Mouse (Mus musculus): Measurements from ENCODE around the gene Nos3. TPM values are rescaled to one million over a fixed set of nuclear protein-coding genes. Genes with fewer than 3 reads are reported as not detected.

The Nos3 gene
- polyA plus RNA-seq, 1 experiment, result not detected

DNA sequence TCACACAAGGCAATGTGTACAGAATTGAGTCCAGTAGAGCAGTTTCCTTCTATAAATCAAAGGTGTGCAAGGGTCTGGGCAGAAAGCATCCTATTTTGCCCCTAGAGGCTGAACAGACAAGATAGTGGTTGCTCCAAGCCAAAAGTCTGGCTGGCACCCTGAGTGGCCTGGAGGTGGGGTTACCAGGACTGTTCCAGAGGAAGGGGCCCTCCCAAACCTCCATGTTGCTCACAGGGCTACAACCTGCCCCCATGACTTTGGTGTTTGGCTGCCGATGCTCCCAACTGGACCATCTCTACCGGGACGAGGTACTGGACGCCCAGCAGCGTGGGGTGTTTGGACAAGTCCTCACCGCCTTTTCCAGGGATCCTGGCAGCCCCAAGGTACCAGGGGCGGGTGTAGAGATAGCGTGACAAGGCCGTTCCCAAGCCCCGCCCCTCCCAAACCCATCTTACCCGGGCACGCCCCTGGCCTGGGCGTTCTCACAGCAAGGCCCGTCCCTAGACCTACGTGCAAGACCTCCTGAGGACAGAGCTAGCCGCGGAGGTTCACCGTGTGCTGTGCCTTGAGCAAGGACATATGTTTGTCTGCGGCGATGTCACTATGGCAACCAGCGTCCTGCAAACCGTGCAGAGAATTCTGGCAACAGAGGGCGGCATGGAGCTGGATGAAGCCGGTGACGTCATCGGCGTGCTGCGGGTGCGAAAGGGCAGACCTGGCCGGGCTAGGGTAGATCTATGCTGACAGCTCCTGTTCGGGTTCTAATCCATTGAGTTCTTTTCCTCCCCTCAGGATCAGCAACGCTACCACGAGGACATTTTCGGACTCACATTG is 18.6 kb downstream of the Nos3 start:
- Histone ChIP-seq H3K27ac (ENCODE audit: insufficient read depth, low read depth, low read length) (no peak overlapping the region), H3K4me3 (ENCODE audit: insufficient read depth, low read length) (peak overlapping the region; percentile 28), H3K4me1 (ENCODE audit: control insufficient read depth, insufficient read depth, low read length) (peaks cover 23% of the 10 kb centered on the region)
- TF ChIP-seq CTCF (IDR thresholded peaks at IDR 0.05; ENCODE audit: low read depth, low read length) (no peak; the same call in 1 of the 2 replicates), POLR2A (IDR thresholded peaks at IDR 0.05; ENCODE audit: borderline replicate concordance, low read depth, low read length) (no peak)

DNA sequence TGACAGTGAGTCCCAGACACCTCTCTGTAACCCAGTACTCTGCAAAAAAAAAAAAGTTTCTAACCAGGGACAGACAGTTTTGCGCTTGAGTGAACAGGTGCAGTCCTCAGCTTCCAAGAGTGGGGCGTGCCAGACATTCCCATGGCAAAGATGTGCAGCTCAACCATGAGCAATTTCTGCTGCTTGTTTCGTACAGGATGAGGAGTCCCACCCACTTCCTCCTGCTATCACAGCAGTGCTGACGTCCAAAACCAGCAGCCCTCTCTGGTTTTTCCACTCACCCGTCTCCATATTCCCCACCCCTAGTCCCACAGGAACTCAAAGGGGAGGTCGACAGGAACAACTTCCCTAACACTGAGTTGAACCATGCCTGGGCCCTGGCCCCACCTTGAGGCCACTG is 19.8 kb downstream of the Nos3 start:
- Histone ChIP-seq H3K27ac (ENCODE audit: insufficient read depth, low read depth, low read length) (peak overlapping the region; percentile 20), H3K4me3 (ENCODE audit: insufficient read depth, low read length) (no peak overlapping the region), H3K4me1 (ENCODE audit: control insufficient read depth, insufficient read depth, low read length) (peaks cover 29% of the 10 kb centered on the region)
- TF ChIP-seq CTCF (IDR thresholded peaks at IDR 0.05; ENCODE audit: low read depth, low read length) (no peak), POLR2A (IDR thresholded peaks at IDR 0.05; ENCODE audit: borderline replicate concordance, low read depth, low read length) (no peak)

DNA sequence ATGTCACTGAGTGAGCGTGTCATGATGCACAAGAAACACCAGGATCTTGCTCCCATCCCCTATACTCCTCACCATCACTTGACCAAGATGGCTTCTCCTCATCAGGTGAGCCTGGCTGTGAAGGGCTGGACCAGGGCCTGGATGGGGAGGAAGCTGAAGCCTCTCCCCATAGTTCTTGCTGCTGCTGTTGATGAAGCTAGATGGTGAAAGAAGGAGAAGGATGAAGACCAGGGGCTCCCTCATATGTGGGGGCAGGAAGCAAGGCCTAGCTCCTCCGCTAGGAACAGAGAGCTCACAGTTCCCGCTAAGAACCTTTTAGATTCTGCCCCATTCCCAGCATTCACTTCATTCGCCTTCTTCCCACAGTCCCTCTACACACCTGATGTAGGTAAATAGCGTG is 20.8 kb downstream of the Nos3 start:
- Histone ChIP-seq H3K27ac (ENCODE audit: insufficient read depth, low read depth, low read length) (no peak overlapping the region), H3K4me1 (ENCODE audit: control insufficient read depth, insufficient read depth, low read length) (peaks cover 38% of the 10 kb centered on the region), H3K4me3 (ENCODE audit: insufficient read depth, low read length) (no peak overlapping the region)
- TF ChIP-seq CTCF (IDR thresholded peaks at IDR 0.05; ENCODE audit: low read depth, low read length), result no peak
- TF ChIP-seq POLR2A (IDR thresholded peaks at IDR 0.05; ENCODE audit: borderline replicate concordance, low read depth, low read length), result no peak

DNA sequence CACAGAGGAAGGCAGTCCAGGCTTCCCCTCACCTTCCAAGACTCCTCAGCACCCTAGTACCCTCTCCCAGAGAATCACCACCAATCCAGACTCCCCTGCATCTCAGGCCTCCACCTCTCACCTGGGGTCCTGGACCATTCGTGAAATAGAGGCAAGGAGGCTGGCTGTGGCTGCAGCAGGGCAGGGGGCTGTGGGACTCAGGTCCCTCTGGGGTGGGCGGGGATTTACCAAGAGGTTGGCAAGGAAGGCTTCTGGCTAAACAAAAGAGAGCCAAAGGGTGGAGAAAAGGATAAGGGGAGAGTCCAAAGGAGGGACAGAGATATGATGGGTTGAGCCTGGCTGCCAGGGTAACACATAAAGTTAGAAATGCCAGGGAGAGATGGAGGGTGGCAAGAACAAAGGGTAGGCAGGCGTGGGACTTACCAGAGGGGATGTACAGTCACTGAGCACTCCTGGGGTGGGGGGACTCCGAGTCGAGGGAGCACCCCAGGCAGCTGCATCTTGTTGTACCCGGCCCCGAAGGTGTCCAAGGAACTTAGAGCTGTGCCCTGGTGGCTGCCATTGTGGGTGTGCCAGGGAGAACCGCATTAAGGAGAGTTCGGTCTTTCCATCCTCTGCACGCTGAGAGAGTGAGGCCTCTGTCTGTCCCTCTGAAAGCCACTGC is 21.4 kb downstream of the Nos3 start:
- Histone ChIP-seq H3K4me1 (ENCODE audit: control insufficient read depth, insufficient read depth, low read length) (peaks cover 41% of the 10 kb centered on the region), H3K4me3 (ENCODE audit: insufficient read depth, low read length) (no peak overlapping the region), H3K27ac (ENCODE audit: insufficient read depth, low read depth, low read length) (no peak overlapping the region)
- no peak for TF ChIP-seq POLR2A (IDR thresholded peaks at IDR 0.05; ENCODE audit: borderline replicate concordance, low read depth, low read length)
- no peak for TF ChIP-seq CTCF (IDR thresholded peaks at IDR 0.05; ENCODE audit: low read depth, low read length)

DNA sequence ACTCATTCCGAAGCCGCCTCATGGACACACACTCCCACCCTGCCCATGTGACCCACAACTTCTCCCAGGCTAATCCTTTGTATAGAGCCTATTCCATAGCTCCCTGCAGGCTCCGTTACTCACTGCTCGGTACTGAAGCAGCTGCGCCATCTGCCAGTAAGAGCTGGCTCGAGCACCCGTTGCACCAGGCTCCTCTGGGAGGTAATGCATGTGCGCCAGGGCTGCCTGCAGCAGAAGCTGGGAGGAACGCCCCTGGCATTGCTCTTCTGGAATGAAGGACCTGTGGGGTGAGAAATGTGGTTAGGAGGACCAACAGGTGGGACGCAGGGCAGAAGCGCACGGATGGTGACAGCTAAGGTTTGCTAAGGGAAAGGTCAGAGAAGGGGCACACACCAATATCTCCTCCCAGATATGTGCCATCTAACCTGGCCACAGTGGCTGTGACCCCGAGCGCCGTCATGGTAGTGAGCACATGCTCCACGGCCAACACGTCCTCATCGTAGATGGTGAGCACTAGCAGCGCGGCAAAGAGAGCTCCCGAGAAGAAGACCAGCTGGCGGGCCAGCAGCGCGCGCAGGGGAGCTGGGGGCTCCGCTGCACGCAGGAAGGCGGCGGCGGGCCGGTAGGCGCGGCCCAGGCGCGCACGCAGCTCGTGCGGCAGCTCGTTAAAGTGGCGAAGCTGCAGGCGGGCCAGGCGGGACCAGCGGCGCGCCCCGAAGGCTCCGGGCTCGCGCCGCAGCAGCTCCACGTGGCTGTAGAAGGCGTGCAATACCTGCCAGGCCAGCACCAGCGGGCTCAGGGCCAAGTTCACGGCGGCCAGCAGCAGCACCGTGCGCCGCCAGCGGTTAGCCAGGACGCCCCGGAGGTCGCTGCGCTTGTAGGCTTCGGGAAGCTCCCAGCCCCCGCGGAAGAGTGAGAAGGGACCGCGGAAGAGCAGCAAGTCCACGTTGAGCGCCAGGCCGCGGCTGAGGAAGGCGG is 22.9 kb downstream of the Nos3 start:
- Histone ChIP-seq H3K4me1 (ENCODE audit: control insufficient read depth, insufficient read depth, low read length) (peaks cover 42% of the 10 kb centered on the region), H3K27ac (ENCODE audit: insufficient read depth, low read depth, low read length) (peak overlapping the region; percentile 93), H3K4me3 (ENCODE audit: insufficient read depth, low read length) (peak overlapping the region; percentile 80)
- TF ChIP-seq POLR2A (IDR thresholded peaks at IDR 0.05; ENCODE audit: borderline replicate concordance, low read depth, low read length) (no peak), CTCF (IDR thresholded peaks at IDR 0.05; ENCODE audit: low read depth, low read length) (no peak)

DNA sequence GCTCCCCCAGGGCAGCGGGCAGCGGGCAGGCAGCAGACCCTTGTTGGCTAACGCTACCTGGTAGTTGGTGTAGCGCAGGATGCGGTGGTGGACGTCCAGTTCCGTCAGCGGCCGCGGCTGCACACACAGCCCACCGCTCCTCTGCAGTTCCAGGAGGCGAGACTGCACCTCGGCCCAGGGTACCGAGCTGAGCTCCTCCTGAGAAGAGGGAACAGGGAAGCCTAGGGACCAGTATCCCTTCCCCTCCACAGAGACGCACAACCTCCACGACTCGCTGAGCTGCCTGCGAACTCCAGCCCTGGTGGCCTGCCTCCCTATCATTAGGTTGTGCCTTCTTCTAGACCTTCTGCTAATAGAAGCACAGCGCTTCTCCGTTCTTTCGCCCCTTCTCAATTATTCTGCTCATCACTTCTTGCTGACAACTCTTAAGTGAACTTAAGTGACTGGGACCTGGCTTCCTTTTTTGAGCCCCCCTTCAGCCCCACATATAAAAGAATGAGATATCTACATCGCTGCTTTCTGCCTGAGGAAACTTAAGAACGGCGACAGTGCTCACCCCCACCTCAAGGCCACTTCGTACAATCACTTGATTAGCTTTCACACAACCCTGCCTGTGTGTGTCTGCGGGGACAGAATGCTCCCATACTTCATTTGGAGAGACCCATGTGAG is 23.8 kb downstream of the Nos3 start:
- H3K27ac ChIP-seq (ENCODE audit: insufficient read depth, low read depth, low read length), result peak overlapping the region; percentile 93
- peak overlapping the region; percentile 80 for H3K4me3 ChIP-seq (ENCODE audit: insufficient read depth, low read length)
- TF ChIP-seq CTCF (IDR thresholded peaks at IDR 0.05; ENCODE audit: low read depth, low read length), result no peak
- no peak for TF ChIP-seq POLR2A (IDR thresholded peaks at IDR 0.05; ENCODE audit: borderline replicate concordance, low read depth, low read length)
- peaks cover 49% of the 10 kb centered on the region for H3K4me1 ChIP-seq (ENCODE audit: control insufficient read depth, insufficient read depth, low read length)

DNA sequence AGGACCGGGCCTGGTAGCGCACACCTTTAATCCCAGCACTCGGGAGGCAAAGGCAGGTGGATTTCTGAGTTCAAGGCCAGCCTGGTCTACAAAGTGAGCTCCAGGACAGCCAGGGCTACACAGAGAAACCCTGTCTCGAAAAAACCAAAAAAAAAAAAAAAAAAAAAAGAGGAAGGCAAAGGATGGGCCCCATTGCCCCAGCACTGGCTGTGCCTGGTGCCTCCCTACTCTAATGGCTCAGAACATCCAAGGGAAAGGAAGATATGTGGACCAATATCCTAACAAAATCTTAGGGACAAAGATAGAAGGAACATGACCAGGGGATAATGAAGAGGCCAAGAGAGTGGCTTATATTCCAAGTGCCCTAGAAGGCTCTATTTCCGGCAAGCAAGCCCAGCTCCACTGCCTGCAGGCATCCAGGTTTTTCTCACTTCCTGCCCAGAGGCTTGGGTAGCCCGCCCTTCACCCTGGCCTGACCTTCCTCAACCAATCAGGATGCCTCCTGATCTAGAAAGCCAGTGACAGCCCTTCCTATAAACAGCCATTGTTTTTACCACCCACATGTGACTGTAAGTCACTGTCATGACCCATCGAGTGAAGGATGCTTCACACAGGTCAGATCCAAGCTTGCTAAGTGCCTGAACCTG is 24.5 kb downstream of the Nos3 start:
- Histone ChIP-seq H3K27ac (ENCODE audit: insufficient read depth, low read depth, low read length) (peak overlapping the region; percentile 93), H3K4me3 (ENCODE audit: insufficient read depth, low read length) (peak overlapping the region; percentile 80), H3K4me1 (ENCODE audit: control insufficient read depth, insufficient read depth, low read length) (peaks cover 49% of the 10 kb centered on the region)
- TF ChIP-seq POLR2A (IDR thresholded peaks at IDR 0.05; ENCODE audit: borderline replicate concordance, low read depth, low read length) (no peak), CTCF (IDR thresholded peaks at IDR 0.05; ENCODE audit: low read depth, low read length) (no peak)

DNA sequence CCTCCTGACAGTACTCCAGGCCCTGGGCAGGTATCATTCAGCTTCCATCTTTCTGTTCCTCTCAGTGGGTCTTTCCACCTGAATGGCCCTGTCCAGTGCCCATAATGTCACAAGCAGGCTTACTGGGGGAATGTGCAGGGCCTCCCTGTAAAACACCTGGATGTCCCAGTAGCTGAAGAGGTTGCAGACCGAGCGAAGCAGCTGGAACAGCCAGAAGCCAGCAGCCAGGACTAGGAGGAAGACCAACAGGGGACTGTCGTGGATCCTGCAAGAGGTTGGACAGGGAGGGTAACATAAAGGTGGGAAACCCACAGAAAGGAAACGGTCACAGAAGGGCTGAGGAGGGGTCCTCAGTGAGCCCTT is 25.0 kb downstream of the Nos3 start:
- Histone ChIP-seq H3K4me3 (ENCODE audit: insufficient read depth, low read length) (peak overlapping the region; percentile 48), H3K27ac (ENCODE audit: insufficient read depth, low read depth, low read length) (peak overlapping the region; percentile 93), H3K4me1 (ENCODE audit: control insufficient read depth, insufficient read depth, low read length) (peaks cover 45% of the 10 kb centered on the region)
- 0 out of 2 replicates have a peak, but pooled peaks have one; percentile 8 for TF ChIP-seq CTCF (IDR thresholded peaks at IDR 0.05; ENCODE audit: low read depth, low read length)
- TF ChIP-seq POLR2A (IDR thresholded peaks at IDR 0.05; ENCODE audit: borderline replicate concordance, low read depth, low read length), result no peak
